Comparison of ENCODE assay signal across 8 mouse cellular contexts in the genomic region with DNA sequence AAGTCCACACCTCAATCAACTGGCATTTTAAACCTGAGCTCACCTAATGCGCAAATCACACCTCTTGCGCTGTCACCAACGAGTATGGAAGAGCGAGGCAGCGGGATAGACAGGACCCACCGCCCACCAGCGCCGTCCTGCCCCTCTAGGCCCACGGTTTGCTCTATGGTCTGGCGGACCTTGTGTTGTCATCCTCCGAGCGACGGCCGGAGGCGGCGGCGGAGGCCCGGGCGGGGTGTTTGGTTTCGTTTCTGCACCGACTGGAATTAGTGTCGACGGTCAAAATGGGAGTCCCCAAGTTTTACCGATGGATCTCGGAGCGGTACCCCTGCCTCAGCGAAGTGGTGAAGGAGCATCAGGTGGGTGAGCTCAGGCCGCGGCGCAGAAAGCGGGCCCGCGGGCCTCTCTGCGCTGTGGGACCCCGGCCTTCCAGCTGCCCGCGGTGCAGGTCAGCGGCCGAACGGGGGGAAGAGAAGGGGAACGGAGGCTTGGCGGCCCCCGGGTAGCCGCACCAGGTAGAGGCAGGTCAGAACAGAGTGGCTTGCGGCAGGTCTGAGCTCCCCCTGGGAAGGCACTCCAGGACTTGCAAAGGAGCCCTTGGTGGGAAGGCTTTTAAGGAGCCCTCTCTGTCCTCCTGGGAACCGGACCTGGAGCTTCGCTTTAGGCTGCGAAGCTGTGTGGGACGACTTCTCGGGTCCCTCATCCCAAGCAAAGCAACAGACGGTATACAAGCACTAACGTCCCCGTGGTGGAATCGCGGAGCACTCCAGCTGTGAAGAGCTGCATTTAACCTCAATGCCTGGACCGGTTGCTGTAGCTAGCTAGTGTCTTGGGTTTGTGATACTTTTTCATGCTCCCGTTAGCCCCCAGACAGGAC. TPM values are rescaled to one million over a fixed set of nuclear protein-coding genes. Genes with fewer than 3 reads are reported as not detected.
DNase-seq lines count a peak whose midpoint lies in the region; ATAC-seq and TF ChIP-seq lines count a peak whose summit lies in the region.

A gene (plus strand): TSS at position 176 of the 877 bp plus-strand sequence.

- DNase-seq in G1E (ENCODE audit: low spot score) = peak; percentile 73
- DNase-seq in cerebellum, adult 18-20 months = peak; percentile 91 to 92
- peak; percentile 94 for DNase-seq in forebrain, postnatal 0 days
- peak; percentile 94 for DNase-seq in heart, postnatal 4 days
- DNase-seq in layer of hippocampus, adult 8-10 months (ENCODE audit: low spot score in 2 of 2) = peak; percentile 83 to 90
- peak; percentile 84 for DNase-seq in ovary, adult 18-20 months (ENCODE audit: low spot score)
- DNase-seq in thymus, postnatal 0 days (ENCODE audit: low spot score) = peak; percentile 91

- under 1% methylated on average over 57 of the region's 57 CpGs for WGBS in forebrain, postnatal 0 days
- under 1% methylated on average over 57 of the region's 57 CpGs for WGBS in lung, embryonic 15.5 days

- H3K4me1 ChIP-seq in G1E (ENCODE audit: insufficient read depth, low read depth, low read length) = peaks cover 39% of the 10 kb centered on the region
- H3K4me1 ChIP-seq in forebrain, postnatal 0 days (ENCODE audit: insufficient read depth) = peaks cover 4% of the 10 kb centered on the region; the same call in 1 of the 2 replicates
- no peaks in the 10 kb centered on the region for H3K4me1 ChIP-seq in lung, embryonic 15.5 days

- TF ChIP-seq CTCF in G1E (IDR thresholded peaks at IDR 0.05; ENCODE audit: low read depth, low read length) = no peak
- TF ChIP-seq CTCF in forebrain, postnatal 0 days (IDR thresholded peaks at IDR 0.05; ENCODE audit: low read depth) = 0 out of 2 replicates have a peak, but pooled peaks have one; percentile 4

- peak within 1 kb of the TSS; percentile 80 for H3K27ac ChIP-seq in forebrain, postnatal 0 days (ENCODE audit: low read depth, low read length)
- H3K27ac ChIP-seq in lung, embryonic 15.5 days = peak within 1 kb of the TSS; percentile 90

- peak; percentile 97 for ATAC-seq in G1E (ENCODE audit: extremely low read depth, insufficient number of reproducible peaks, low FRiP score, poor library complexity, severe bottlenecking)
- ATAC-seq in forebrain, postnatal 0 days = peak; percentile 100
- ATAC-seq in lung, embryonic 15.5 days (ENCODE audit: borderline replicate concordance, extremely low read depth, low FRiP score, low TSS enrichment) = peak; percentile 98

- peak within 1 kb of the TSS; percentile 95 for H3K9ac ChIP-seq in forebrain, postnatal 0 days
- H3K9ac ChIP-seq in lung, embryonic 15.5 days = peak within 1 kb of the TSS; percentile 93

- H3K27me3 ChIP-seq in G1E (ENCODE audit: insufficient read depth, low read length) = no peaks in the 10 kb centered on the region
- H3K27me3 ChIP-seq in forebrain, postnatal 0 days (ENCODE audit: insufficient read depth, low read length) = no peaks in the 10 kb centered on the region
- H3K27me3 ChIP-seq in lung, embryonic 15.5 days = no peaks in the 10 kb centered on the region

- peak within 1 kb of the TSS; percentile 69 for H3K4me2 ChIP-seq in forebrain, postnatal 0 days (ENCODE audit: low read depth)
- peak within 1 kb of the TSS; percentile 67 for H3K4me2 ChIP-seq in lung, embryonic 15.5 days

- H3K36me3 ChIP-seq in G1E (replicated peaks) = peaks cover 44% of the 10 kb centered on the region
- peaks cover 4% of the 10 kb centered on the region; the same call in 1 of the 2 replicates for H3K36me3 ChIP-seq in forebrain, postnatal 0 days (ENCODE audit: insufficient read depth)
- 0 out of 2 replicates have a peak, but pooled peaks cover 6% of the 10 kb centered on the region for H3K36me3 ChIP-seq in lung, embryonic 15.5 days

- H3K9me3 ChIP-seq in G1E (replicated peaks) = no peaks in the 10 kb centered on the region
- no peaks in the 10 kb centered on the region for H3K9me3 ChIP-seq in forebrain, postnatal 0 days (ENCODE audit: low read length)
- no peaks in the 10 kb centered on the region for H3K9me3 ChIP-seq in lung, embryonic 15.5 days

- peak within 1 kb of the TSS; percentile 98 for H3K4me3 ChIP-seq in G1E (ENCODE audit: low read depth, low read length)
- peak within 1 kb of the TSS; percentile 98 for H3K4me3 ChIP-seq in forebrain, postnatal 0 days (ENCODE audit: low read depth, low read length)
- peak within 1 kb of the TSS; percentile 70 for H3K4me3 ChIP-seq in lung, embryonic 15.5 days

RNA-seq across cellular contexts. Expression of the gene that starts here (rescaled TPM):
- total RNA-seq in G1E (2014; fragmentation: Nextera tagmentation) (57.9 and 64.9 TPM in 2 replicates), G1E (2017) (22.1 and 32.0 TPM in 2 replicates)
- polyA plus RNA-seq in G1E (2012) = 3.1 and 4.3 TPM in 2 replicates
- 14.2 and 23.7 TPM in 2 replicates for total RNA-seq in forebrain, postnatal 0 days (2014; rRNA removed)
- polyA plus RNA-seq in forebrain, postnatal 0 days (2015; fragmentation: Nextera tagmentation; extraction: Ambion mirVana) = 7.7 and 12.6 TPM in 2 replicates
- 10 to 100 TPM; 26.1 to 28.3 TPM for total RNA-seq in heart, postnatal 4 days (2021)
- total RNA-seq in layer of hippocampus, adult 8-10 months (2022) = 10 to 100 TPM; 26.5 to 32.5 (median 31.9) TPM
- 14.8 and 17.4 TPM in 2 replicates for polyA plus RNA-seq in lung, embryonic 15.5 days (2015; fragmentation: Nextera tagmentation; extraction: Ambion mirVana)
- 34.1 and 42.1 TPM in 2 replicates for polyA plus RNA-seq in thymus, postnatal 0 days (2015; fragmentation: Nextera tagmentation; extraction: Ambion mirVana)

Comparison
In these comparisons a context has a peak if more than half of its experiments do, and no peak if none do; other contexts are left out.
1. Peak in every context shown above with its lines: DNase-seq, ATAC-seq, H3K4me3 ChIP-seq and H3K27ac ChIP-seq.